Mouse (Mus musculus) testis, adult 2 months (tissue): Measurements from ENCODE around the gene Apol6.

Source experiments
- CTCF ChIP-seq: fragments of 200-500 bp; IDR thresholded peaks from 2 replicates; pipeline ENCODE4 v1.5.1; 2012; ENCODE audit warnings: low read depth, mild to moderate bottlenecking, inconsistent platforms, low read length, moderate library complexity; ENCODE audit not compliant: control insufficient read depth, insufficient read depth, insufficient replicate concordance
- POLR2A ChIP-seq: fragments of 200-500 bp; IDR thresholded peaks from 2 replicates; pipeline ENCODE4 v1.6.1; 2012; ENCODE audit warnings: low read depth, mild to moderate bottlenecking, inconsistent platforms, low read length, moderate library complexity; ENCODE audit not compliant: control insufficient read depth

GRCm38 (mm10) chr15:77050570-77050969, 6.0 kb downstream of the Apol6 start, which contains the start of gene Mb:
- no peak for TF ChIP-seq POLR2A
- TF ChIP-seq CTCF, result no peak
